Mouse (Mus musculus) kidney, postnatal 36 days (tissue): ENCODE results near the gene Gm9780.
"Not testable (repeated sequence)": the region's sequence is repeated elsewhere in the genome, so short reads cannot be mapped to it uniquely, and the experiment has no call there.

Source experiments
- DNase-seq, 2 experiments: peaks; one replicate each; pipeline ENCODE4 v3.0.0; 2021 to 2022; ENCODE audit warnings: mixed read lengths in 2 of 2

The Gm9780 gene

DNA sequence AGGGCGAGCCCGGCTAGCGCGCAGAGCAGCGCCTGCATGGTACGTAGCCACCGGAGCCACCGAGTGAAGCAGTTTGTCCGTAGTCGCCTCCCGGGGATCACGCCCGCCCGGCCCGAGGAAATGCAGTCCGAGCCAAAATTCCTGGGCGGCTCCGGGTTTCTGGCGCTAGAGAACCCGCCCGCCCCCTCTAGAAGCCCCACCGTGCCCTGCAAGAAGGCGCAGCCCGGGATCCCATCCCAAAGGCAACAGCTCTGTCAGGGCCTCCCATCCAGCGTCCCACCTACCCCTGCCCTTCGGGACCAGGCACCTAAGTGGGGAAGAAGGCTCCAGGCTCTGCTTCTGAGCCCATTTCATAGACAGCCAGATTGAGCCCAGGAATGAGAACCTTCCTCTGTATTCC lies at the start of gene Gm9780:
Gm9780 (minus strand) TSS at position 101 of the 400 bp plus-strand sequence.
- not testable (repeated sequence) for DNase-seq

DNA sequence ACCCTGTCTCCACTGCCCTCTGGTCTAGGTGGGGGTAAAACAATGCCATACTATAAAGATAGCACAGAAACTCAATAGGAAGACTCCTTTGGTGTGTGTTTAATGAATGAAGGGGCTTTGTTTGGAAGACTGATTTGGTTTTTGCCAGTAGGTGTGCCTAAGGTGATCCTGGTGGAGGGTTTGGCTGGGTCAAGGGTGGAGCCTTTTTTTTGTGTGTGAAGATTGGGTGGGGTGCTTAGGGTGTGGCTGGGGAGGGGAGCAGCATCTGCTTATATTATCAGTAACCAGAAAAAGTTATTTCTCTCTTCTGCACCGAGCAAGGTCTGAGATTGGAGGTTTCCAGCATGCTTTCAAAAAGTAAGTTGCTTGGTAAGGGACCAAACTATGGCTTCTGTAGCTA lies 39.5 kb upstream of the Gm9780 start, which contains the start of gene Cphx3:
Cphx3 (plus strand) TSS at position 301 of the 400 bp plus-strand sequence.
- not testable (repeated sequence) for DNase-seq

DNA sequence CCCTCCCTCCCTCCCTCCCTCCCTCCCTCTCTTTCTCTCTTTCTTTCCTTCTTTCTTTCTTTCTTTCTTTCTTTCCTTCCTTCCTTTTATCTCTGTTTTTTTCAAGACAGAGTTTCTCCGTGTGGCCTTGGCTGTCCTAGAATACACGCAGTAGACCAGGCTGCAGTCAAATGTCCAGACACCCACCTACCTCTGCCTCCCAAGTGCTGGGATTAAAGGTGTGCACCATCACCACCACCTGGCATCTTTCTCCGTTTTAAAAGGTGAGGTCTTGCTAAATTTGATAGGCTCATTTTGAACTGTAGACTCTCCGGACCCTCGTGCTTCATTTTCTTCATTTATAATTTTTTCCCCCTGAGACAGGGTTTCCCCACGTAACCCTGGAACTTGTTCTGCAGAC lies 38.7 kb upstream of the Gm9780 start, which contains the start of gene Cphx2:
Cphx2 (plus strand) TSS at position 301 of the 400 bp plus-strand sequence.
- DNase-seq, result not testable (repeated sequence)

DNA sequence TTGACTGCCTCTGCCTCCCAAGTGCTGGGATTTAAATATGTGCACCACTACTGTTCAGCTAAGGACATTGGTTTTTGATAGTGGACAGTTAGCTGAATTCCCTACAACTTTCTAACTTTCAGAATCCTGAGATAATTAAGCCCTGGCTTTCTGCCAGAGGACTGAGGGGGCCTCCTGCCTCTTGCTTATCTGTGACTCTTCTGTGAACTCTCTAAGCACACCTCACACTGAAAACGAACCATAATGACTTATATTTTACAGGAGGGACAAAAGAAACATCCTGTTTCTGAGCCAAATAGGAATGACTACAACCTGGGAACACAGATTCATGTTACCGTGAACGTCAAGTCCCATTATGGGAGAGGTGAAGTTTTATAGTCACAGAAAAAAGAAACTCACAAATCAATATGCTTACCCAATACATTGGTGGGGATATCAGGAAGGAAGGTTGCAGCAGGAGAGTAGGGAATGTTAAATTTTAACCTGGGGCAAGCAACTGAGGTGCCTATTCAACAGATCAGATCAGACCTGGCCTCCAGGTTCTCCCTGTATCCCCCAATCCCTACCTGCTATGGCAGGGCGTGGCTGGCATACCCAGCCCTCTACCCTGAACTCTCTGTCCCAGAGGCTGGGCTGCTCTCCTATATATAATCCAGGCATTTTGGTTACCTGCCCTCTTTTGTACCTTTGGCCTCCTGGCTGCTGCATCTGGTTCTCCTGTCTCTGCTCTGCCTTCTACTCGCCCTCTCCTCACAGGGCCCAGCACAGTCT lies 34.3 kb upstream of the Gm9780 start:
- not testable (repeated sequence) for DNase-seq

DNA sequence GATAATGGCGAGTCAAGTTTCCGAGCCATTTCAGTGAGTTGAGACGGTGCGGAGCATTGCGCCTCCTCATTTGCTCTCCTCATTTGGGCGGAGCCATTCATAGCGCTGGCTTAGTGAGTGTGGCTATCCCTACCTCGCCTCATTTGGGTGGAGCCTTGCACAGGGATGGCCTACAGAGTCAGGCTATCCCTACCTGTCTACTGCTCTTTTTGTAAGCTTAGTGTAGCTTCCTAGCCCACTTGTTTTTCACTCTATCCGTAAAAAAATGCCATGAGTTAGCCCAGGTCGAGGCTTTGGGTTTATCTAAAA lies 24.8 kb upstream of the Gm9780 start, which contains the start of gene Tmem254c:
Tmem254c (minus strand) TSS at position 31 of the 309 bp plus-strand sequence.
- not testable (repeated sequence) for DNase-seq

DNA sequence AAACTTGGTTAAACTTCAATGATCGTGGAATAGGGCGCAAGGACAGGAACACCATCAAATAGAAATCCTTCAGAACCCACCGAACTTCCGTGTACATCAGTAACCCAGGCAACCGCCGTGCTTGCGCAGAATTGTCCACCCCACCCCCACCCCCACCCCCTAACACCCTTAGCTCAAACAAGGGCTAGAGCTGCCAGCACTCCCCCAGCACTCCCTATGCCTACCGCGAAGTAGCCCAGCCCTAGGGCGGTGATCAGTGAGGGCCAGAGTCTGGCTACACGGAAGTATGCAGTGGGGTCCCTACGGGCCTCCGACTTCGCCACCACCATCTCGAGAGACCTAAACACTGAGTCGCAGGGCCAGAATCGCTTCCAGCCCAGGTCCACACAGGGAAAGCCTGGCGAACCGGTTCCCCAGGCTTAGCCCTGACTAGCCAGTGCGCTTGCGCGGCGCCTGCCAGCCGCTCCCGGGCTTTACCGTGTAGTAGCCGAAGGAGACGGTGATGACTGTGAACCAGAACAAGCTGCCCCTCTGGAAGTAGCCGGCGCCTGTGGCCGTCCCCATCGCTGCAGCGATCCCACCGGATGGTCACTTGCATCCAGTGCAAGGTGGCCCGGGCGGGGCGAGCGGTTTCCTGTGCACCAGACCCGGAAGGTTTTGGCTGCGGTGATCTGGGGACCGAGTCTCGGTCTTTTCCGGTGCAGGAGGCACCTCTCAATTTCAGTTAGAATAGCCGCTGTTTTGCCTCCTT lies 24.2 kb upstream of the Gm9780 start:
- DNase-seq, result not testable (repeated sequence)

DNA sequence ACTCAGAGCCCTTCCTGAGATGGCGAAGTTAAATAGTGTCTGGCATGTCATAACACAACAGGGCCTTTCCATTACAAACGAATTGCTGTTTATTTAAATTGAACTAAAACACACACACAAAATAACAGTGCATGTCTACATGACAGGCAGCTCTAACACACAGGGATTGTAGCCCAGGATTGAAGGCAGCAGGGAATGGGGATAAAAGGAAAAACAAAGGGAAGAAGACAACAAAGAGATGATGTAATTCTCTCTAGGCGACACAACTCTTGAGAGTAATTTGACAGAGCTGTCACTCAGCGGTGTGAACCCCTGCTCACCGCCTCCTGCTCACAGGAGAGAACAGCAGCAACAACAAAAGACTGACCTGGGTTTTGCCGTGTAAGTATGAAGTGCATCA lies 16.9 kb upstream of the Gm9780 start:
- not testable (repeated sequence) for DNase-seq

DNA sequence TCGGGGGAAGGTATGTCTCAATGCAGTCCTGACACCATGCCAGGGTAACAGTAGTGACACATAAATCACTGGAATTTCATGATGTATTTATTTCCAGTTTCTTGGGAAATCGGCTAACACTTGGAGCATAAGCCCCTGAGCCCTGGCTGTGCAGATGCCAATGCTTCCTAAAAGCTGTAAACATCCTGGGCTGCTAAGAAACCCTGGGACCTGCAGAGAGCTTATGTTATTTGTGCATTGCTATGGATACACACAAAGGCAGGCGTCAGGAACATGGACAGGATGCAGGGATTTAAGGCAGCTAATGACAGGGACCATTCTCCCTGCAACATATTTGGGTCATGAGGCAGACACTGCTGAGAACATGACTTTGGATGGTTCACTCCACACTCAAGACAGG lies 15.7 kb upstream of the Gm9780 start:
- DNase-seq, result not testable (repeated sequence)

DNA sequence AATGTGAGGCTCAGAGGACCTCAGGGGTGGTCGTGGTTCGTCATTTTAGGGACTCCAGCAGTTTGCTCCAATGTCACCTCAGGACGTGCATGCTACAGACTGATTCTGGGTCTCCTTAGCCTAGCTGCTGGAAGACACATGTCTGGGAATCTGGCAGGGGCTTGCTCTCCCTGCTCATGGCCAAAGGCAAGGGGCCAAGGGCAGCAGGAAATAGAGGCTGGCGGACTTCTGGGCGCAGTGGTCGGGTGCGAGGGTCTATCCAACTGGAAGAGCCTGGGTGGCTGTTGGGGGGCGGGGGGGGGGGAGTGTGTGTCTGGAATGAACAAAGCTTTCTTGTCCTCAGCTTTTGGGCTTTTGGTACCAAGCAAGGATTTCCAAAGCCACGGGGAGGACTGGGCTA lies 6.3 kb upstream of the Gm9780 start:
- not testable (repeated sequence) for DNase-seq

DNA sequence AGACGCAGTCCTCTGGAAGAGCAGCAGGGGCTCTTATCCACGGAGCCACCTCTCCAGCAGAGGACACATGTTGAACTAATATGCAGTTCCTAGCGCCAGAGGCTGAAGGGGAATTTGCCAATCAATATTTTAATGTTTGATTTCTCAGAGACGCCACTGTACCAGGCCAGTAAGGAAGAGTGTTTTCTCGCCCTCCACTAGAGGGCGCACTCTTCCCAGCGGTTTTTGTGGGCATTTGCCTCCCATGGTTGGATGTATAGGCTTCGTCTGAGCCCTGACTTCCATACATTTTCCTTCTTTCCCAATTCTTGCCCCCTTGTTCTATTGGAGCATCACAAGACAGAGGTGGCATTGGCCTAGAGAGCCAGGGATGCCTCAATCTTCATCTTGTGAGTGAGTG lies 4.5 kb upstream of the Gm9780 start:
- not testable (repeated sequence) for DNase-seq

DNA sequence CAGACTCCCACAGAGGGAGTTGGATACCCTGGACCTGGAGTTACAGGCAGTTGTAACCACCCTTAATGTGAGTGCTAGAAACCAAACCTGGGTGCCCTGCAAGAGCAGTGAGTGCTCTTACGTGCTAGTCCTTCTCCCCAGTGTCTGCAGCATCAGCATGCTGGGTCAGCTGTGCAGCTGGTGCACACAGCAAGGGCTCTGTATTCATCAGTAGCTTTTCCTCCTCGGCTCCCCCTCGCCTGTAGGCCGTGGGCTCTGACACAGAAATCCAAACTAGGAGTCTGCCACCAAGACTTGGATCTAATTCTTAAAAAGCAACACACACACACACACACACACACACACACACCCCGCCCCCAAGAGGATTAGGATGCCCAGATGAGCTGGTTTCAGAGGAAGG lies 2.5 kb upstream of the Gm9780 start:
- not testable (repeated sequence) for DNase-seq

DNA sequence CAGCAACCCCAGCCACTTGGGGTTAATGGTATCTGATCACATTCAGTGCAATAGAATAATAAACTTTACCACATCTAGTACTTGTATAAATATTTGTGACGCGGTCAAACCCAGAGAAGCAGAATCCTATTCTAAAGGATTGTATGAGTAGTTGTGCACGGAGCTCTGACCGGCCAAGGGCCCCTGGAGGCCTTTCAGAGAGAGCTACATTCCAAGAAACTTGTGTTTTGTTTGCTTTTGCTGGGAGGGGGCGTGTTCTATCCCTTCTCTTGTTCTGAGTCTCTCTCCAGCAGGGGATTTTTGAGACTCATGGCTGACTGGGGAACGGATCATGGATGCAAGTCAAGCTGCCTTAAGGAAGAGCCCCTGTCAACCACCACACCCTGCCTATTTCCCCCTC lies 7.1 kb downstream of the Gm9780 start:
- DNase-seq, result not testable (repeated sequence)

DNA sequence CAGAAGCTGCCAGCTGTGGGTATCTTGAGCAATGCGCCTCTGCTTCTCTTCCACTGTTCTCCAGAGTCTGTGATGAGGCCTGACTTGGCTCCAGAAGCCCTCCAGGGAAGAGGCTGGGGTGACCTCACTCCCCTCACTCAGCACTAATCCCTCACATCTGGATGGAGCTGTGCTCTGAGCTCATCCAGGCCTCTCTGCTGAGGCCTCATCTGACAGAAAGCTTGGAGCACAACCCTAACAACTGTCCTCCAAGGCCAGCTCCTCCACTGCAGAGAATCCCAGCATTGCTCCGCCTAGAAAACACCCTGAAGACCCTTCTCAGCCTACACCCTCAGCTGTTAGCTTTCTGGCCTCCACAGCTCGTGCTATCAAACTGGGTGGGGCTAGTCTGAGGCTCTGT lies 8.1 kb downstream of the Gm9780 start:
- DNase-seq, result not testable (repeated sequence)

DNA sequence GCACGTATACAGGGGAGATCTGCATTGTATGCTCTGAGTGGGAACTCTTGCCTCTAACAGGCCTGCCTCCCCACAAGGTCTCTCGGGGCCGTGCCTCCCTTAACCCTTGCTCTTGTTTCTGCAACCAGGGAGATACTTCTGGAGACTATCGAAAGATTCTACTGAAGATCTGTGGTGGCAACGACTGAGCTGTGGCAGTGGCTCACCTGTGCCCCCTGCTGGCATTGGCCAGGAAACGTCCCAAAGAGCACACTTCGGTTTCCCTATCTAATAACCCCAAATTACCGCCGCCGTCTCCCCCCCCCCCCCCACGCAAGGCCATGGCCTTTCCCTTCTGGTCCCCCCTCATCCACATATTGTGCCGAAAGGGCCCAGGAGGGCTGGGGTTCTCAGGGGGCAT lies 16.9 kb downstream of the Gm9780 start:
- not testable (repeated sequence) for DNase-seq

DNA sequence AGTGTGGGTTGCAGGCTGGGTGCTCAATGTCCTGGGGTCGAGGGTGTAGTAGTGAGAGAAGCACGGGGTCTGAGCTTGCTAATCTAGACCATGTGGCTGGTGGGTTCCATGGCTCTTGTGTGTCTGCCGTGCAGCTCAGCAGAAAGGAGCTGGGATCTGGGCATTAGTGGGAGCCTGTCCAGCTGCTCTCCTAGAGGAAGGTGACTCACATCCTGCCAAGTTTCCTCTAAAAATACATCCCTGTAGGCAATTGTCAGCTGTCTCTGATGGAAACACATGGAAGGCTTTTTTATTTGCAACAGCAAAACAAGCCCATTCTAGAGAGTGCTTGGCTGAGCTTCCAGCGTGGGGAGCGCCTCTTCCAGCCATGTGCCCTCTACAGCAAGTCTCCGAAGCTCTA lies 19.7 kb downstream of the Gm9780 start:
- not testable (repeated sequence) for DNase-seq

DNA sequence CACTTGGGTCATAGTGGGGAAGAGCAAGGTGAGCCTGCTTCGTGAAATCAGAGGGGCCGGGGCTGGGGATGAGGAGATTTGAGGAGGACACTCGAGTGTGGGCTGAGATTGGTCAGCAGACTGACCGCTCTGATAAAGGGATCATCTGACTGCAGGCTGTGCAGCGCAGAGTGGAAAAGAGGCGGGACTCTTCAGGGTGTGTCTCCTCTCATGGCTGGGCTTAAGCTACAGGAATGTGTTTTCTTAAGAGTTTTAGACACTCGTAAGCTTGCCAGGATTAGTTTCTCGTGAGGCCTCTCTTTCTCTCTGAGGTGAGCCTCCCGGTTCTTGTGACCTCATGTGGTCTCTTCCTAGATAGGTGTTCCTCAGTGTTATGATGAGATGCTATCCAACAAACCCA lies 21.0 kb downstream of the Gm9780 start:
- not testable (repeated sequence) for DNase-seq

DNA sequence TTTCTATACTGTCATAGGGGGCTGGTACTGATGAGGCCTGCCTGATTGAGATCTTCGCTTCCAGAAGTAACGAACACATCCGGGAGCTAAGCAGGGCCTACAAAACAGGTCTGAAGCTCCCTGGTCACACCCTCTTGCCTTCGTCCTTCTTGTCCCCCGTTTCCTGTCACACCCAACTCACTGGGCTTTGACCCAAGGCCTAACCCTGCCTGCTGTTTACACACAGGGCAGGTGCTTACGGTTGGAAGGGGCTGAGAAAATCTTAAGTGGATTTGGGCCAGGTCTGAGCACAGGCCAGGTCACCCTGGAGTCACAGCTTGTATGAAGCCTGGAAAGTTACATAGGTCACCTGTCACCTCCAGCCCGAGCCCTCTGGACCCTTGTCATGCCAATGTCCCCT lies 26.1 kb downstream of the Gm9780 start:
- not testable (repeated sequence) for DNase-seq

DNA sequence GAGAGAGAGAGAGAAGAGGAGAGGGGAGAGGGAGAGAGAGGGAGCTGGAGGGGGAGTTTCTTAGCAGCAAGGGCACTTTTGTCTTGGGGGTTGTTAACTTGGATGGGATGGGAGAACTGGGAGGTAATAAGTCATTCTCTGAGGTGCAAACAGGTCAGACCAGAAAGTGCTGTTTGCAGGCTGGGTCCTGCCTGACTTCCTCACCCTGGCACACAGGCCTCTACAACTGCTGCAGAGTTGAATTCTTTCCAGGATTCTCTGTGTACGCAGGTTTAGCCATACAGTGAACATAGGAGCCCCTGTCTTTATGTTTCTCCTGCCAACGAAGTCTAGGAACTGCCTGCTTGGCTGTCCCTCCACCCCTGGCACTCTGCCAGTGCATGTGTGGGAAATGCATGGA lies 35.0 kb downstream of the Gm9780 start:
- DNase-seq, result not testable (repeated sequence)

DNA sequence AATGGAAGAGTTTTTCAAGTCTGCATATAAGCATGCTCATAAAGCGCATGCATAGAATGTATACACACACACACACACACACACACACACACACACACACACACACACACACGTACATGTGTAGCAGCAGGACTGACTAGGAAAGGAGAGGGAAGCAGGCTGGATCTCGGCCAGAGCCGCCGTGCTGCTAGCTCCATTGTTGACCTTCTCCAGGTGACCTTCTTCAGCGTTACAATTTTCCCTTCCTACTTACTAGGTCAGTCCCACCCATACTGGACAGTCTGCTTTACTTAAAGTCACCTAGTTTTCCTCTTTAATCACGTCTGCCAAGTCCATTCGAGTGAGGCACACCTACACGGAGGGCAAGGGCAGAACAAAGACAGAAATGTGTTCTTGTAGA lies 60.6 kb downstream of the Gm9780 start:
- peak; percentile 27 to 45 for DNase-seq

DNA sequence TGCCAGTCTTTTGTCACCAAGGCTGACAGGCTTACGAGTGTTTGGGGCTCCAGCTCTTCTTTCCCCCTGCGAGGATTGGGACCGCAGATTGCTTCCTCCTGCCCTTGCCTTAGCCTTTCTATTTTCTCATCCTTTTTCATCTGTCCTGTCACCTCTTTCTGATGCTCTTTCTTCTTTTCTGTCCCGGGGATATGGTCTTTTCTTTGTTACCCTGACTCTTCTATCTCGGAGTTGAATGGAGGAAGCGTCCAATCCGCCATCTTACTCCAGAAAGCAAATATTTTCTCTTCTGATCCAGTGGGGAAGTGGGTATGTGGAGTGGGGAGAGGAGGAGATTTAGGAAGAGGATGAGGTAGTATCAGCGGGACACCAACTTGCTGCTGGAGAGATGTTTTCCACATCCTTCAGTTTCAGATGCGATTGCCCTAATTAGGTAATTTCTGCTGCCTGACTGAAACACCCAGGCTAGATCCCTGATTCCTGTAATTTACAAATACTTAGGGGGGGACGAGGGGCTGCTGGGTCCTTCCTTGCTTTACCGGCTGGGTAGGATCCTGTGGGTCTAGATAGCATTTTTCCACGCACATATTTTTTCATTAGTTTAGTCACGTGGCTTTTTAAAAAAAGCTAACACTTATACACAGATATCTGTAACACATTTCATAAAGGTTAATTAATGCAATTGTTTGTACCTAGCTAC lies 63.1 kb downstream of the Gm9780 start:
- DNase-seq, result not testable (repeated sequence)

DNA sequence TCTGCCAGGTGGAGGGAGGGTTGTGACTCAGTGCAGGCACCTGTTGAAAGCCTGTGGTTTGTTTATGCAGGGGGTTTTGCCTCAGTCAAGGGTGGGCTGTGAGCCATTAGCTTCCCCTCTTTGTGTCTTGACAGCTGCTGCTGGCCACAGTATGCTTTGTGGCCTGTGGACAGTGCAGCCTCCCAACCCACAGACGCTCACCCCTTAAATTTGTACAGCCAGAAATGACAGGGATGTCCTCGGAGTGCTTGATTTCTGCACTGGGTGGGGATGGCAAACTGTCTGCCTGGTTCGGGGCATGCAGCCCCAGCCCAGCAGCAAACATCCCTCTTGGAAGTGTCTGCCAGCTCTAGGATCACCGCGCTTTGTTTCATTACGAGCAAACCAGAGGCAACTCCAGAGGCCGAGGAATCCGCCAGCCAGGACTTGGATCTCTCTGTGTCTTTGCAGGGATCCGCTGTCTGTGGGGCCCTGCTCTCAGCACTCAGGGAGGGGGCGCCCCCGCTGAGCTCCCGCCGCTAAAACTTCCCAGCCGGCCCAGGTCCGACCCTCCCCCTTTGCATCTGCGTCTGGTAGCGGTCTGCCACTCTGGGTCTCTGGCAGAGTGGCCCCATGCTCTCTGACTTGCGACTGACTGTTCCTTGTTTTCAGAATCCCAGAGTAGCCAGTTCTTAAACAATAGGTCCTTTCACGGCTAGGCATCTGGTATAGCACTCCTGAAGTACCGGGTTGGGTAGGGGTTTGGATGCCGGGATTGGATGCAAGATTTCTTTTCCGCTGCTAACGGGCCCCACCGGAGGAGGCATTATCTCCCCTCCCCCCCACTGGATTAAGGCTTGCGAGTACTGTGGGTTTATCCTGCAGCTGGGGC lies 63.9 kb downstream of the Gm9780 start, which contains the start of gene Duxbl1:
Duxbl1 (plus strand) TSS at position 207 of the 871 bp plus-strand sequence.
- DNase-seq, result not testable (repeated sequence)
